Mouse (Mus musculus) c-Kit-positive CD71-positive TER-119-positive erythroid progenitor cells, embryonic 14.5 days (primary cell): ENCODE results near the gene Adgre1.
"Not testable (repeated sequence)": the region's sequence is repeated elsewhere in the genome, so short reads cannot be mapped to it uniquely, and the experiment has no call there.

Source experiments
- DNase-seq: peaks from one replicate; pipeline ENCODE4 v3.0.0-alpha.2; 2013; ENCODE audit warnings: low spot score

Adgre1 gene

DNA sequence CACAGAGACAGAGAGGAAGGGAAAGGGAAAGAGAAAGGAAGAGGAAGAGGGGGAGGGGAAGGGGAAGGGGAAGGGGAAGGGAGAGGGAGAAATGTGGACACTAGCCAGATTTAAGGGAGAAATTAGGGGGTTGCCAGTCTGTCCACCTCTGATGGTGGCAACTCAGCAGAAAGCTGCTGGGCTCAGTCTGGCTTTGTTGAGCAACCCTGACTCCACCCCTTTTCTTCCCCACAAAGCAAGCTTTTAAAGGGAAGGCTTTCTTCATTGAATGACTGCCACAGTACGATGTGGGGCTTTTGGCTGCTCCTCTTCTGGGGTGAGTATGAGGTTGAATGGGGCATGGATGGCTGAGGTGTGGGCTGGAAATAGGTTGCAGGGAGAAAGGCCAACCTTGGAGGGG, at the start of gene Adgre1:
Adgre1 (plus strand) TSS at position 251 of the 400 bp plus-strand sequence.
- no peak for DNase-seq

DNA sequence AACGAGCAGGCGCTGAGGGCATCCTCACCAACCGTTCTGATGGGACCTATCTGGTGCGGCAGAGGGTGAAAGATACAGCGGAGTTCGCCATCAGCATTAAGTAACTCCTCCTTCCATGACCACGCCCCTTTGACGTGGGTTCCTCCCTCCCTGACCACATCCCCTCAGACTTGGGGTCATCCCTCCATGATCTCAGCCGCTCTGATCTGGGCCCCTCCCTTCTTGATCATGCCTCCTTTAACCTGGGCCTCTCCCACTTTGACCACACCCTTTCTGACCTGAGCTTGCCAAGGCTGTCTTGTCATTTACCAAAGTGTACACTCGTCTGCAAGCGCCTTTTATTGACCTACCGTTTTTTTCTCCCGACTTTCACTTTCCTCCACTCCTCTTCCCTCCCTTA, 46.7 kb upstream of the Adgre1 start:
- DNase-seq: no peak

DNA sequence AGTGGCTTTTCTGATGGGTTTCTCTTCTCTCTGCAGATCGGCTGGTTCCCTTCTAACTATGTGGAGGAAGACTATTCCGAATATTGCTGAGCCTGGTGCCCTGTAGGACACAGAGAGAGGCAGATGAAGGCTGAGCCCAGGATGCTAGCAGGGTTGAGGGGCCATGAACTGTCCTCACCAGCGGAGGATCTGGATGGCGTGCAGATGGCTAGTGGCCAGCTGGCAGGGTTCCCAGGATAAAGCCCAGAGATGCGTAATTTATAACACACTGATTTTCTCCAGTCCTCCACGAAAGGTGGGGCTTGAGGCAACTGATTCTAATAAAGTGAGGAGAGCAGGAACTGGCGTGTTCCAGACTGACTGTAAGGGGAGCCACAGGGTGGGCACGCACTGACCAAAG, 30.9 kb upstream of the Adgre1 start:
- no peak for DNase-seq

- no peak for DNase-seq
These were observed 29.5 kb upstream of the Adgre1 start for GRCm38 (mm10) chr17:57328944-57329343.

GRCm38 (mm10) chr17:57330993-57331392, 27.5 kb upstream of the Adgre1 start:
- no peak for DNase-seq

- DNase-seq: no peak
These were observed 26.2 kb upstream of the Adgre1 start for GRCm38 (mm10) chr17:57332241-57332640.

DNA sequence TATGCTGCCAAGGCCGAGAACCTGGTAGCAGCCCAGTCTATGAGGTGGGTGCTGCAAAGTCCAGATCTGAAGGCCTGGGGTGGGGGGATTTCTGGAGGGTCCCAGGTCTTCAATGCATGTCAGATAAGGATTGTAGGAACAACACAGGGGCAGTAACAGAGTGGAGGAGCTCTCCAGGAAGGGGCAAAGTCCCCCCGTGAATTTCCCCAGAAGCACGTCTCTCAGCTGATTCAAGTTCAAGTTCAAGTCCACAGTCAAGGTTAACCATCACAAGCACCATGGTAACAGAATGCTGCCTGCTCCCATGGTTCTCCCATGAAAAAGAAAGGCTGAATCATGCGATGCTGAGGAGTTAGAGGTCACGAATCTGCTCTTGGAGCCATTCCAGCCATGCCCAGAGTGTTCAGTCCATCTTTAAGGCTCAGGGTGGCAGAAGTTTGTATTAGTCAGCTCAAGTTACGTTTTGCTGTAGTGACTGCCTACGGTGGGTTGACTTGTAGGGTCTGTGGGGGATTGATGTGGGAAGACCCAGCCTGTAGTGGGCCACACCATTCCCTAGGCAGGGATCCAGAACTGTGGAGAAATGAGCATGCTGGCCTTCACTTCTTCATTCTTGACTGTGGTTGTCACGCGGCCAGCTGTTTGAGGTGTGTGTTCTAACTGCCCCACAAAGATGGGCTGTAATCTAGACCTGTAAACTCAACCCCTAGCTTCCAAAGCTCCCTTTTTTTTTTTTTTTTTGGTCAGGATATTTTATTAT, 24.3 kb upstream of the Adgre1 start:
- DNase-seq: no peak

DNA sequence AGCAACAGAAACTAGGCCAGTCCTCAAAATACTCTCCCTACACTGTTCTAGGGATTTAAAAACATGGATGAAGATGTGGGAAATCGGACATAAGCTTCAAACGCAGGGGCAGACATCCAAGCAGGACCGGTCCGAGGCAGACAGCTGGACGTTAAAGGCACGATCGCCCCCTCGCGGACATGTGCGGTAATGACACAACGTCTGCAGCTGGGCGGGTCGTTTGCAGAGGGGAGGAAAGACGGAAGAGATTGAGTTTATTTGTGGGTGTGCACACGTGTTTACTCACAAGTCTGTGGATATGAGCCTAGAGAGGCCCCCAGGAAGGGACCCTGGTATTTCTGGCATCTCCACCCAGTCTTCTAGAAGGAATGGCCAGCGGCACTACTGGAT, 23.7 kb upstream of the Adgre1 start:
- DNase-seq: peak; percentile 68

DNA sequence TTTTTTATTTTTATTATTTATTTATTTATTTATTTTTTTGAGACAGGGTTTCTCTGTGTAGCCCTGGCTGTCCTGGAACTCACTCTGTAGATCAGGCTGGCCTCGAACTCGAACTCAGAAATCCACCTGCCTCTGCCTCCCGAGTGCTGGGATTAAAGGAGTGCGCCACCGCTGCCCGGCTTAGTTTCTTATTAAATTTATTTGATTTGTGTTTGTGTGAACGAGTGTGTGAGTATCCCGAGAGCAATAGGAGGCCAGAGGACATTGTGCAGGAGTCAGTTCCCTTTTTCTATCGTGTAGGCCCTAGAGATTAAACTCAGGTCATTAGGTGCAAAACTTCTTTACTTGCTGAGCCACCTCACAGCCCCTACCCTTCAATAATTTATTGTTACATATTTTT, 23.3 kb upstream of the Adgre1 start:
- not testable (repeated sequence) for DNase-seq

DNA sequence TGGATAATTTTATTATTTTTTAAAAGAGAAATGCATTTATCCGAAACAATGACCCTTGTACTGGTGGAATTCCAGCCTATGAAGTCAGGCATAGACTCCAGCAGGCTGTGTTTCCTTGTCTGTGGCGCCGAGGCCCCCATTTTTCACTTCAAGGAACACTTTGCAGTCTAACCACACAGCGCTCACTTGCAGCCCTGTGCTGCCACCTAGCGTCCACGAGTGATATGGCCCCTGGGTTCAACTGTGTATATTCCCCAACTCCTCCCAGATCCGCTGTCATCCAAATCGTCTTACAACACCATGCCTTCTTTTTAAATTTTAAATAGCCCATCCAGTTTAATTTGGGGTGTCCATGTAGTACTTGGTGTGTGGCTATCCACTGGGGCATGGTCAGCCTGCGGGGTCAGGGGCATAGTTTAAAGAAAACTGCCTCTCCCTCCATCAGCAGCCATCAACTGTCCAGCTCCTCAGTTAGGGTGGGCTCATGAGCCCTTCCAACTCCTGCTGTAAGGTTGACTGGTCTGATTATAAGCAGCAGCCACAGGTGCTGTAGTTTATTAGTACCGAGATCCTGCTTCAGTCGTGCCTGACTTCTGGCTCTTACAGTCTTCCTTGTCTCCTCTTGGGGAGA, 22.7 kb upstream of the Adgre1 start:
- peak; percentile 83 for DNase-seq

- no peak for DNase-seq
These were observed 20.5 kb upstream of the Adgre1 start for GRCm38 (mm10) chr17:57337996-57338395.

GRCm38 (mm10) chr17:57339298-57339697, 19.2 kb upstream of the Adgre1 start:
- DNase-seq: no peak

DNA sequence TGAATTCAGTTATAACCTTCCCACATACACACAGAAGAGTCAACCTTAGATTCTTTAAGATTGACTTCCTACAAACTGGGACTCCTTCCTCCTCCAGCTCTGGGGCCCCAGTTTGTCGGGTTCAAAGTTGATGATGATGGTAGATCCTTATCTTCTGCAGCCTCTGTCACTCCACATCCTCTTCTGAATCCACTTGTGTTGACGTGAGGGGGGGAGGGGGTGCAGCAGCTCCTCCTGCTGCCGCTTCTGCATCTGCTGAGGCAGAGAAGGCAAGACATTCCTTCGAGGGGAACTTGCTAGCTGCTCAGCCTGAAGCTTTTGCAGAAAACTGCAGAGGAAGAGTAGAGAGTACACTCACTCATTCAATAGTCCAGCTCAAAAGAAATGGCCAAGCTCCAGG, 16.9 kb upstream of the Adgre1 start:
- DNase-seq: no peak

GRCm38 (mm10) chr17:57344029-57344707, 14.3 kb upstream of the Adgre1 start:
- DNase-seq: no peak

DNA sequence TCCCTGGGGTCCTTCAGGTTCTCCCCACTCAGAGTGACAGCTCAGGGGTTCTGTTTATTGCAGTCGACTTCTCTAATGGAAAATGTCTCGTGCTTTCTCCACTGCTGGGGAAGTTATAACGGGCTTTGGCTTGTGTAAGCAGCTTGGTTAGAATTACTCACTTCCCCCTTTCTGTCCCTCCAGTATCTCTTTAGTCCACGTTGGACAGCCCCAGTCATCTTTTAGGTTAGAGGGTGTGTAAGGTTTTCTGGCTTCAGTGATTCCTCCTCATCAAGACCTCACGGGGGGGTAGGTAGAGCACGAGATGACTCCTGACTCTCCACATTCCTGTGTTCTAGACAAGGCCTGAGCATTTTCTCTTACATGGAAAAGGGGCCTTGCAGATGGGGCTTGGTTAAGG, 11.5 kb upstream of the Adgre1 start:
- DNase-seq: no peak

DNA sequence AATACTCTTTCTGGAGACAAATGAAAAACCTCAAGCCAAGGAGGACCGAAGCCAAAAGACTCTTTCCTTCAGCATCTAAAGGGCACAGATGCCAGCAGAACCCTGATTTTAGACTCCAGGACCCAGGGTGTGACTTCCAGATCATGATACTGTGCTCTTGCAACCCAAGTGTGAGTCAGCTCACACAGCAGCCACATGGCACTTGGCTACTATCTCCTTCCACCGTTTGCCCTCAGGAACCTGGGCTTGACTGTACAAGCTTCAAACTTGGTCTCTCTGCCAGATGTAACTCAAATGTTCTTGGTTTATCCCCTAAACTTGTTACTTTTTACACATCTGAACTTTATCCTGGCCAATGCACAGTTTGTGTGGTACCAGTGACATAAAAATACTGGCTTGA, 10.7 kb upstream of the Adgre1 start:
- DNase-seq: no peak

DNA sequence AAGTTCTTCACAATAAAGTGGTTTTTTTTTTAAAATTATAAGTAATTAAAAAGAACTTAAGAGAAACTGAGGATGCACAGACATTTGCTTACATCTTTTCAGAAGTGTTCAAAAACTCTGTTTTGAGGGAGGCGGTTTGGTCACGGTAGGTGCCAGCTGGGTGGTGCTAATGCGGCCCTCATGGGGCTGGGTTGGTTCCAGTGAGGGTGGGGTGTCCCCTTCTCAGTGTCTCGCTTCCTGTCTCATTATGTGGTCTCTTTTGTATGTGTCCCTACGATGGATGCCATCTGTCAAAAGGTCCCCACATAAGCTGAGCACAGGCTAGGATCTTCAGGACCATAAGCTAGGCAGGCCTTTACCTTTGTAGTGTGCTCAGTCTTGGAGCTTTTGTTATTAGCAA, 9.4 kb upstream of the Adgre1 start:
- DNase-seq: no peak

DNA sequence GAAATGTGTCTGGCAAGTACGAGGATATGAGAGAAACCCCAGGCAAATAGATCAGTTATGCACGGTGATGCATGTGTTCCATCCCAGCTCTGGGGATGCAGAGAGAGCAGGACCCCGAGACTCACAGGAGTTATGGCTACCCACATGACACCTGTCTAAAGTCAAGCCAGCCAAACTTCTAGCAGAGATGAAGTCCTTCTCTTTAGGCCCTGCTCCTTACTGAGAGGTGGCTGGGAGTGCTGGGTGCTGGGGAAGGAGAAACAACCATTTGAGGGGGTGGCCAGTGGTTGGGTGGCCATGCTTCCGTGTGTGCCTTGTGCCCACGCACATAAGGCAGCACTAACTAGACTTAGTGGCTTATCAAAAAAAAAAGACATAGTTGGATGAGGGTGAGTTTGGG, 8.3 kb upstream of the Adgre1 start:
- no peak for DNase-seq

DNA sequence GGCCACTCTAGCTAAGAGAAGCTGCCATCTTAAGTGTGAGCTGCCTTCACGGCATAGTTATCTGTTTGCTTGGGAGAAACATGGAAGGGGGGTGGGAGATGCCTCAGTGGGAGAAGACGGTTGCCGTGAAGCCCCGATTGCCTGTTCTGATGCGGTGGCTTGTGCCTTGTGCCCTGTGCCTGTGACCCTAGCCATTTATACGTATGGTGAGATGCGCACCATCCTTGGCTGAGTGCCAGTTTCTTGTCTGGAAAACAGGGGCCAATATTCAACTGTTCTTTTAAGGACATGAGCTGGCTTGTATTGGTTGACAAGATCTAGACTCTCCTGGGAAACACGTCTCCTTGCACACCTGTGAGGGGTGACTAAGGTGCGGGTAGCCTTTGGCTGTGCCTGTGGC, 7.4 kb upstream of the Adgre1 start:
- DNase-seq: no peak

- DNase-seq: no peak
These were observed 1.2 kb downstream of the Adgre1 start for GRCm38 (mm10) chr17:57359485-57360241.
